Mouse (Mus musculus) neutrophil, adult 5-6 weeks (primary cell): ENCODE results near the gene Foxr2. TPM values are rescaled to one million over a fixed set of nuclear protein-coding genes. Genes with fewer than 3 reads are reported as not detected.

ENCODE experiments used
- ATAC-seq: fragments of 151-379, 151-347 bp; 2 replicates; pipeline ENCODE4 v1.8.0; 2017; ENCODE audit warnings: mild to moderate bottlenecking, moderate TSS enrichment; ENCODE audit not compliant: insufficient number of reproducible peaks, poor library complexity, low FRiP score, severe bottlenecking; ENCODE audit errors: extremely low read depth
- total RNA-seq: library from RNA; stranded (forward); fragments of 200-1000 nt; gene quantifications from 2 replicates; pipeline ENCODE4 v1.2.3, GENCODE M21; 2017

Gene Foxr2
- total RNA-seq, result not detected in 2 replicates

DNA sequence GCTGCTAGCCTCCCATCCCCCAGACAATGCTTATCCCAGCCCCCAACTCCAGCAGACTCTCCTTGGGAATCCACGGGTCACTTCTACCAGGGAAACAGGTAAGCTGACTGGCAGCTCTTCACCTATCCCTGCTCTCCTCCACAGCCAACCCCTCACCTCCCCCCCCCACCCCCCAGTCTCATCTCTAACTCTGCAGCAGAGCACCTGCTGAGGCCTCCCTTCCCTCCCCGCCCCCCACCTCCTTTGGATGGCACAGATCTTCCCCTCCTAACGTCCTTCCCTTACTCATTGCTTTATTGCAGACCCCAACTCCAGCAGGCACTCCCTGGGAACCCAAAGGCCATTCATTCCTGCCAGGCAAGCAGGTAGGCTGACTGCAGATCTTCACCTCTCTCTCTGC lies at the start of gene Foxr2:
Gene Foxr2, plus strand, starts transcription at position 301 of the 400 bp plus-strand sequence.
- ATAC-seq, result no peak

DNA sequence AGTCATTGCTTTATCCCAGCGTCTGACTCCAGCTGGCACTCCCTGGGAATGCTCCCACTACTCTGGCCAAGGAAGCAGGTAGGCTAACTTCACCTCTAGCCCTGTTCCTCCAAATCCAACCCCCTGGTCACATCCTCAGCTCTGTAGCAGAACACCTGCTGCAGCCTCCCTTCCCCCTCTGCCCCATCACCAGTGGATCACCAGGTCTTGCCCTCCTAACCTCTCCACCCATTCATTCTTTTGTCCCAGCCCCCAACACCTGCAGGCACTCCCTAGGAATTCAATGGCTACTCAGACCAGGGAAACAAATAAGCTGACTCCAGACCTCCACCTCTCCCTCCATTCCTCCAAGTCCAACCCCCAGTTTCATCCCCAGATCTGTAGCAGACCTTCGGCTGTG lies 427 bp downstream of the Foxr2 start:
- ATAC-seq, result no peak

DNA sequence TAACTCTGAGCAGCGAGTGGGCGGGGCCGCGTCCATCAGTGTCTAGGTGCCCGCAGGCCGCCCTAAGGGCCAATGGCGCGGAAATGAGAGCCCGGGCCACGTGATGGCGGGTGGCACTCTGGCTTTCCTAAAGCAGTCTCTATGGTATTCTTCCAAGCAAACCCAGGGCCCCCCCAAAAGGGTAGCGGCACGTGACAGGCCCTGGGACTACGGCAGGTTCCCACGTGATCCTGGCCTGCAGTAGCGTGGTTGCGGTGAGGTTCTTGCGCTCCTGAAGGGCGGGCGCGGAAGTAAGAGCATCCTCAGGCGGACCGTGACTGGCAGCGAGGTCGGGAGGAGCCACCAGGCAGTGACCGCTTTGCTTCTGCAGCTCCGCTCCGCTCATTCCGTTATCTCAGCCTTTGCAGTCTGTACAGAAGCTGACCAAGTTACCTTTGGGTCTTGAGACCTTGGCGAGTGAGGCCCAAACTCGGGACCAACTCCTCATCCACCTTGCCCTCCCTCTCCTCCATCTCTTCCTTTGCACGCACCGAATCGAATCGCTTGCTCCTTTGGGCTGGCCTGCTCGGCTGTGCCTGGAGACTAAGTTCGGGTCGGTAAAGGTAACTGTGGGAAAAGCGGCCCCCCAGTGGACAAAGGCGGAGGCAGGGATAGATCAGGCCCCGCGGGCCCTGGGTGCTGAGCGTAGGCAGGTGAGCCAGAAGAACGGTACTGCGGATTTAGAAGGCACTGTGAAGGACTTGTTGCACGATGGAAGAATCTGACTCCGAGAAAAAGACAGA lies 21.3 kb downstream of the Foxr2 start, which contains the start of gene Rragb:
Gene Rragb, plus strand, starts transcription at position 248 of the 782 bp plus-strand sequence.
- peak; percentile 91 for ATAC-seq

DNA sequence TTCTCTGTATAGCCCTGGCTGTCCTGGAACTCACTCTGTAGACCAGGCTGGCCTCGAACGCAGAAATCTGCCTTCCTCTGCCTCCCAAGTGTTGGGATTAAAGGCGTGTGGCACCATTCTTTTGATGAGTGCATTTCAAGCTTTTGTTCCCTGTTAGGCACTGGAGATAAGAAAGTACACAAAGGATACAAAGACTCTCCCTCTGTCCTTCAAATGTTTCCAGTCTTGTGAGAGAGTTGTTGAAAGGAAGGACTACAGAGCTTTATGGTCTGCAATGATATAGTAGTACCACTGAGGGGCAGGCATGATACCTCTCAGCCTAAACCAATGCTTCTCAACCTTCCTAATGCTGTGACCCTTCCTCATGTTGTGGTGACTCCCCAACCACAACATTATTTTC lies 24.1 kb downstream of the Foxr2 start:
- no peak for ATAC-seq

DNA sequence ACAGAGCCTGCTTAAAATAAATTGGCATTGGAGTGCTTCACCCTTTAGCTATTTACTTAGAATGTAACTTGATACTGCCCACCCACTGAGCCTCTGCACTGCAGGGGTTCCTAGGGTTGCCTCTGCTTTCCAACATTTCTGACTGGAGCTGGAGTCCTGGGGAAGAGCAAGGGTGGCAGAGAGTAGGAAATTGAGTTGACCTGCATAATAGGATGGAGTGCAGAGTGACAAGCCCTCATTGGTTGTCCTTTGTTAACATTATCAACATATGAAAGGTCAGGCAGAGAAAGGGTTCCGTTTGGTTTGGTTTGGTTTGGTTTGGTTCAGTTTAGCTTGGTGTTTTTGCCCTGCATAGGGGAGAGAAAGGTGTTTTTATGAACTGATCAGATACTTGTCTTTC lies 33.2 kb downstream of the Foxr2 start:
- ATAC-seq, result no peak

DNA sequence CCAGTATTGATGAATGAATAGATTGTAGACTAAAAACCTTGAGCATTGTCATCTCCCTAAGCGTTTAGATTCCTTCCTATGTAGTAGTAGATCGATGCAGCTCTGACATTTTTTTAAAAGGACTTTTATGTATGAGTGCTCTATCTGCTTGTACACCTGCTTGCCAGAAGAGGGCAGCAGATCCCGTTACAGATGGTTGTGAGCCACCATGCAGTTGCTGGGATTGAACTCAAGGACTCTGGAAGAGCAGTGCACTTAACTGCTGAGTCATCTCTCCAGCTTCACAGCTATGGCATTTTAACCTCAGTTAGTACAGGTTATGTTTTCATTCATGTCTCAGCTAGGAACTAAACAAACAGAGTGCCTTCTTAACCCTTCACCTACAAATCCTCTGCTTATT lies 36.7 kb downstream of the Foxr2 start:
- ATAC-seq, result no peak

DNA sequence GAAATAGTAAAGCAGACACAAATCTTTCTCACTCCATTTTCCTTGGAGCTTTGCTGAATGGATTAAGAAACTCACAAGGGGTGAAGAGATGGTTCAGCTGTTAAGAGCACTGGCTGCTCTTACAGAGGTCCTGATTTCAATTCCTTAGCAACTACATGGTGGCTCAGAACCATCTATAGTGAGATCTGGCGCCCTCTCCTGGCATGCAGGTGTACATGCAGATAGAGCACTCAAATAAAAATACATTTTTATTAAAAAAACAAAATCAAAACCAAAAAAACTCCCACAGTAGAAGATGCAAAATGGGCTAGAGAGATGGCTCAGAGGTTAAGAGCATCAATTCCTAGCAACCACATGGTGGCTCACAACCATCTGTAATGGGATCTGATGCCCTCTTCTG lies 56.2 kb downstream of the Foxr2 start:
- no peak for ATAC-seq

DNA sequence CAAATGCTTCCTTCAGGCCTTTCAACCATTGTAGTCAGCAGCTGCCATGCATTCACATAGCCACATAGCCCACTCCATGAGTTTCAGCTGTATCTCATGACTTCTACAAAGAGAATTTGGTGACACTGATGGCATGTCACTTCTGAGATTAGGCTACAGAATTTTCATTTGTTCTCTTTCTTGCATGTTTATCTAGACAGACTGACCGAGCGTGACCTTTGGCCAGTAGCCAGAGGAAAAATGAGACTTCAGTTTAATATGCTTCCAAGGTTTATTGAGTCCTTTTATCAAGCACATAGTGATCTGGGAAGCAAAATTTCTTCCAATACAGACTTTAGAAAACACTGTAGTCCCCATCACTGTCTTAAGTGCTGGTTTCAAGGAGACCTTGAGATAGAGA lies 63.6 kb downstream of the Foxr2 start:
- no peak for ATAC-seq

Other genes starting within 250 kb of the Foxr2 start
- not detected in 2 replicates for gene Usp51, start 112.3 kb upstream of the Foxr2 start, total RNA-seq
- not detected in 2 replicates for gene Mageh1, start 81.2 kb upstream of the Foxr2 start, total RNA-seq
- 7.0 and 10.5 TPM in 2 replicates for gene Rragb, start 21.2 kb downstream of the Foxr2 start, total RNA-seq
- 1.6 and 2.1 TPM in 2 replicates for gene Klf8, start 118.7 kb downstream of the Foxr2 start, total RNA-seq